Mouse (Mus musculus) monocyte, adult 59 days (primary cell): ENCODE data around the gene Fam219b. TPM values are rescaled to one million over a fixed set of nuclear protein-coding genes. Genes with fewer than 3 reads are reported as not detected.

ENCODE experiments used
- total RNA-seq, 2 experiments: library from RNA; stranded (reverse); gene quantifications; one replicate each; pipeline ENCODE4 v1.2.4; 2023

The Fam219b gene
- total RNA-seq = 10 to 100 TPM; 15.8 to 16.1 TPM

DNA sequence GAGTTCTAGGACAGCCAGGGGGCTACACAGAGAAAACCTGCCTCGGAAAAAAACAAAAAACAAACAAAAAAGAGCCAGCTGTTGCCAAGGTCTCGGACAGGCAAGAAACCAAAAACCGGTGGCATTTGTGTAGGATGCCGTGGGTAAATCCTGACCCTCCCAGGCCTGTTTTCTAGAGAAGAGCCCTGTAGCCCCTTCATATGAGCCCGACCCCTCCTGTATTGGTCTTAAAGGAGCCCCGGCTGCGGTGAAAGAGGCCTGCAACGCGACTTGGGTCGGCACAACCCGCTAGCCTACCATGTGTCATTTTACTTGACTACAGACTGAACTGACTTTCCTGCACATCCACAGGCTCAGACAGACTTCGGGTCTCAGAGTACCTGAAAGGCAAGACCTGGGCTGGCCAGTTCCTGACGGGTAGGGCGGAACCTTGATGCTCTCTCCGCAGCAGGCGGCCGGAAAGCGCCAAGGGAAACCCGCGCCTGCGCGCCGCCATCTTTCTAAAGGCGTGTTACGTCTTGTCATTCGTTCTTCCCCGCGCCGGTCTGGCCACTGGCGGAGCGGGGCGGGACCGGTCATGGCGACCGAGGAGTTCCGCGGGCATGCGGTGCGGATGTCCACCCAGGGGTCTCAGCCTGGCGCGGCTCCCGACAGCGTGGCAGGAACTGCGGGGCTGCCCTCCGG lies at the start of gene Fam219b:
Fam219b (plus strand) TSS at position 485 of the 684 bp plus-strand sequence.

GRCm38 (mm10) chr9:57503622-57504380 lies 33.5 kb upstream of the Fam219b start, which contains the start of gene Rpp25:
TSS of gene Rpp25 (plus strand) at chr9:57504026.

DNA sequence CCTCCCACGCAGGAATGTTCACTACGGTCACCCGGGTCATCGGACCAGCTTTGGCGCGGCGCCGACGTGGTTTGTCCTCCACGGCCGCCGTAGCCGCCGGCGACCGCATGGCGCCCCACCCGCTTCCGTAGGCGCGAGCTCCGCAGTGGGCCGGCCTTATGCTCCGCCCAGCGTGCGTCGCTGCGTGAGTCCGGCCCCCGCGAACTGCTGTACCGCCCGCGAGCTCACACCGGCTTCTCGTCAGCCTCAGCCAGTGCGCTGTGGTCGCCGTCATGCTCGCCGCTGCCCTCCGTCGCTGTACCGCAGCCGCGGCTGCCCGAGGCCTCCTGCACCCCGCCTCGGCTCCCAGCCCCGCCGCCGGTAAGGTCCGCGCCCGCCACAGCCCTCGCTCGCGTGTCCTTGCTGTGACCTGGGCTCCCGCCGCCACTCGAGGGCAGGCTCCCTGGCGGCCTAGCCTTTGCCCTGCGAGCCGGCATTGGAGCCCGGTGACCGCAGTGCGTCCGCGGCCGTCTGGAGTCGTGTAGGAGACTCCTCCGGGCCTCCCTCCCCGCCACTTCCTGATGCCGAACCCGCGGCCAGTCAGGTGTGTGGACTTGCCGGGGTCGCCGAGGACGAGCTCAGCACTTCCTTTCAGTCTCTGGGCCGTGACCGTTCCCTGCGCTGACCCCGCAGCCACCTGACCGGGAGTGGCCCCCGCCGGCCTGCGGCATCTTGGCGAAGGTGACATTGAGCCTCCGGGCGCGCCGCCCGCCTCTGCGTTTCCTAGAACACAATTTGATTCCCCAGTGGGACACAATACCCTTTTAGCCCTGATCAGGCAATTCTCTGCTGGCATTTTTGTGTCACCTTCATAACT lies 16.0 kb upstream of the Fam219b start, which contains the start of gene Cox5a:
Cox5a (plus strand) TSS at position 219 of the 856 bp plus-strand sequence.

GRCm38 (mm10) chr9:57552139-57552887 lies 15.0 kb downstream of the Fam219b start, which contains the start of gene Mpi:
TSS of gene Mpi (minus strand) at chr9:57552763.

DNA sequence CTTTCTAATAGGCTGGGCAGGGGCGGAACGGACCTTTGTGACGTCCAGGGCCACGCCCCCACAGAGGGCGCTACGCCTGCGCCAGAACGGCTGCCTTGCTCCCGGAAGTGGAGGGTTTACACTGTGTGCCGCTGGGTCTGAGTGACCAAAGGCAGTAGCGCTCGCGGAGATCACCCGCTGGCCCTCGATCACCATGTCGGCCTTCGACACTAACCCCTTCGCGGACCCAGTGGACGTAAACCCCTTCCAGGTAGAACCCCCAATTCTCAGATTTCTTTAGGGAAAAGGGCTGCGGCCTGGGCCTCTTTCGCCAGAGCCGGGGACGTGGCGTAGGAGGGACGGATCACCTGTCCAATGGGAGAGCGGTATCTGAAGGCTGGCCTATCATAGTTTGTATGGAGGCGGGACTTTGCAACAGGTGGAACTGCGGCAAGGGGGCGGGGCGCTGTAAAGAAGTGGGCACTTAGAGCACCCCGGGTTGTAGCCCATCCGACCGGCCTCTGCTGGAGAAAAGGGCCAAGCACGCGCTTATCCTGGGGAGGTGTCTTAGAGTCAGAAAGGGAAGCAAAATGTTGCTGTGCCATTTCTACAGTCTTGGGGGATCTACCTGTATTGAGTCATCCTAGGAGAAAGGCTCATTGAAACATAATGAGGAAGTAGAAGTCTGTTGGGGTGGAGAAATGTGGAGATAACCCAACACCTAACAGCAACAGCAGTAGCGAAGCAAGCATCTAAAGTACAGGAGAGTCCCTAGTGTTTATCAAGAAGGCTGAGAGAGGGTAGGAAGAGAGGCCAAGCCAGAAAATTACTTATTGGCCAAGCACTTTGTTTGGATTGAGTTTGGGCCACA lies 23.8 kb downstream of the Fam219b start, which contains the start of gene Scamp2:
Scamp2 (plus strand) TSS at position 83 of the 850 bp plus-strand sequence.

GRCm38 (mm10) chr9:57589224-57590126 lies 52.1 kb downstream of the Fam219b start, which contains the start of gene Ulk3:
TSS of gene Ulk3 (plus strand) at chr9:57589452.

Other genes with a start within 250 kb of the Fam219b start
- 10 to 100 TPM; 19.5 to 28.5 TPM for gene Ppcdc, start 97.4 kb upstream of the Fam219b start, total RNA-seq
- 10 to 100 TPM; 18.7 to 19.8 TPM for gene Scamp5, start 69.5 kb upstream of the Fam219b start, total RNA-seq
- gene Rpp25, start 33.5 kb upstream of the Fam219b start, total RNA-seq = under 1 TPM in 1 of 2 experiments, not detected in 1; 0.34 TPM
- gene Cox5a, start 16.3 kb upstream of the Fam219b start, total RNA-seq = 100 to 1,000 TPM; 145 to 158 TPM
- 10 to 100 TPM; 12.0 to 12.1 TPM for gene Mpi, start 15.2 kb downstream of the Fam219b start, total RNA-seq
- 100 to 1,000 TPM; 122 to 136 TPM for gene Scamp2, start 23.4 kb downstream of the Fam219b start, total RNA-seq
- gene Ulk3, start 51.9 kb downstream of the Fam219b start, total RNA-seq = 10 to 100 TPM; 31.8 to 33.3 TPM
- not detected for gene Cplx3, start 68.8 kb downstream of the Fam219b start, total RNA-seq
- gene Lman1l, start 83.2 kb downstream of the Fam219b start, total RNA-seq = not detected
- 100 to 1,000 TPM; 359 to 372 TPM for gene Csk, start 116.1 kb downstream of the Fam219b start, total RNA-seq
- gene Cyp1a2, start 146.2 kb downstream of the Fam219b start, total RNA-seq = not detected
- gene Cyp1a1, start 150.4 kb downstream of the Fam219b start, total RNA-seq = not detected
- gene Edc3, start 171.0 kb downstream of the Fam219b start, total RNA-seq = 10 to 100 TPM; 14.9 to 15.0 TPM
- 100 to 1,000 TPM; 227 to 232 TPM for gene Clk3, start 228.3 kb downstream of the Fam219b start, total RNA-seq